Mouse (Mus musculus): ENCODE results near the gene Homer3. TPM values are rescaled to one million over a fixed set of nuclear protein-coding genes. Genes with fewer than 3 reads are reported as not detected.

Homer3 gene
- total RNA-seq (2021), result 10 to 100 TPM; 23.8 to 33.3 TPM
- long read RNA-seq, experiment 1, transcript Homer3-203 (10 exons, 2,445 nt), result major isoform, 13 of 34 reads
- long read RNA-seq, experiment 1, partial matches to known transcripts, result 9 of 34 reads
- long read RNA-seq, experiment 1, other reads (novel, unspliced or antisense), result 10 of 34 reads
- long read RNA-seq, experiment 2, transcript Homer3-203 (10 exons, 2,445 nt), result major isoform, 20 of 25 reads
- long read RNA-seq, experiment 2, partial matches to known transcripts, result 2 of 25 reads
- long read RNA-seq, experiment 2, other reads (novel, unspliced or antisense), result 2 of 25 reads

- peak; percentile 94 for DNase-seq
Measured at GRCm38 (mm10) chr8:70282603-70283135, at the start of gene Homer3. Homer3 (plus strand) TSS chr8:70282827.

DNA sequence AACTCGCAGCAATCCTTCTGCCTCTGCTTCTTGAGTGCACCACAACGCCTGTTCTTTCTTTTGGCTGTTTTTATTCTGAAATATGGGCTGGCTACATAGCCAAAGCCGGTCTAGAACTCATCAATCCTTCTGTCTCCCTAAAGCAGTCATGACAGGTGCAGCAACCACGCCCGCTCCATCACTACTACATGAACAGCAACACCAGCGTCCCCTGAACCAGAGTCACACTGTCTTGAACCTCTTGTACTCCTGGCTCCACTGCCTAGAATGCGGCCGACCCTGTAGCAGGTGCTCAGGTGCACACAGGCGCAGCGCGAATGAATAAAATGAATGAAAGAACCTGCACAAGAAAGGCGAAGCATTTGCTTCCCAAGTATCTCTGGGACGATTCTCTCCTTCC lies 49.0 kb upstream of the Homer3 start:
- DNase-seq, result no peak

GRCm38 (mm10) chr8:70234080-70234780 lies 48.4 kb upstream of the Homer3 start, which contains the start of the genes Sugp2 and Armc6:
Sugp2 (plus strand) TSS chr8:70234226.
Armc6 (minus strand) TSS chr8:70234466.
- DNase-seq, result peak; percentile 95

DNA sequence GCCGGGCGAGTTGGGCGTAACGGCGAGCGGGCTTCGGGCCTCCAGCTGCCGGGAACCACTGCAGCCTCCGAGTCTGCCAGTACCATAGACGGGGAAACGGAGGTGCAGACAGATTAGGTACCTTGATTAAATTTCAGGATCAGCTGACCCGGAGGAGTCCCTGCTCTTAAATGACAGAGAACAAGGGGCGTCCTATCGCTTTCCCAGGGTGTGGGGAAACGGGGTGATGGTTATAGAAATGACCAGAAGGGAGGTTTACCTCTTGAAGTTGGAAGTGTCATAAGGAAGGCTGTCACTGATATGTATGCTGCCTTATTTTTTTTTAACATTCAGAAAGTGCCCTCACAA lies 47.9 kb upstream of the Homer3 start:
- DNase-seq, result no peak

DNA sequence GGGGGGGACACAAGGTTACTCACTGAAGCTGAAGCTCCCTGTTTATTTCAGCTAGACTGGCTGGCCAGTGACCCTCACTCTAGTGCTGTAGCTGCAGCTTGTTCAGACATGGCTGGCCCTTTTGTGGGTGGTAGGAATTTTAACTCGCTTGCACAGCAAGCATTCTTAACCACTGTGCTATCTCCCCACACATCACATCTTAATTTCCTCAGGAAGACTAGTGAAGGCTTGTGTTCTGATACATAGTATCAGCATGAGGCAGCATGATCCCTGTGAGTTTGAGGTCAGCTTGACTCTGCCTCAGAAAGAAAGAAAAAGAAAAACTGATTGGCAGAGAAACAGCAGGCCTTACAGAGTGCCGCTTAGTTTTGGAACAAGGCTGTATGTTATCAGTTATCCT lies 44.8 kb upstream of the Homer3 start:
- no peak for DNase-seq

DNA sequence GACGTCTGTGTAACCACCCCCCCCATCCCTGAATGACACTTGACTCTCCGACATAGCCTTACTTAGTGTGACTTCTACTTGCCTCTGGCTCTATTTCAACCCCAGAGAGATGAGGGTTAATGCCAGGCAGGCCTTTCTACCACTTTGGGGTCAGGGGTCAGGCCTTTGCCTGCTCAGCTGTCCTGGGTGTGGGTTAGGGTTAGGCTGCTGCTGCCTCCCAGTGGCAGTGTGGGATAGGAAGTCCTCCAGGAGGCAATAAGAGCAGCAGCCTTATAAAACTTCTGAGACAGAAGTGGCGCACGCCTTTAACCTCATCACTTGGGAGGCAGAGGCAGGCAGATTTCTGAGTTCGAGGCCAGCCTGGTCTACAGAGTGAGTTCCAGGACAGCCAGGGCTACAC lies 42.0 kb upstream of the Homer3 start:
- DNase-seq, result no peak

GRCm38 (mm10) chr8:70246622-70247021 lies 36.0 kb upstream of the Homer3 start:
- DNase-seq, result peak; percentile 49

- no peak for DNase-seq
Measured at GRCm38 (mm10) chr8:70247841-70248240, 34.8 kb upstream of the Homer3 start.

GRCm38 (mm10) chr8:70254628-70255027 lies 28.0 kb upstream of the Homer3 start:
- no peak for DNase-seq

DNA sequence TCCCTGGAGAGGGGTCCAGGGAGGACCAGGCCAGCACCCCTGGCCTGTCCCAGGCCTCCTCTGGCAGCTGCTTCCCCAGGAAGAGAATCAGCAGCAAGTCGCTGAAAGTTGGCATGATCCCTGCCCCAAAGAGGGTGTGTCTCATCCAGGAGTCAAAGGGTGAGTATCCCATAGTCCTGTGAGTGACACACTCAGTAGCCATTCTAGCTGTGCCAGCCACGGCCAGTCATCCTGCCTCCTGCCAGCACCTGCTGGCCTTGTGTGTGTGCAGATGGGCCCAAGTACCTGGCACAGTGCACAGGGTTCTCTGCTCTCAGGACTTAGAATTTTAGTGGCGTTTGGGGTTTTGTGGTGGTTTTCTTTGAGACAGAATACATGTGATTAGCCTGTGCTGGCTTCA lies 25.2 kb upstream of the Homer3 start:
- DNase-seq, result no peak

GRCm38 (mm10) chr8:70258600-70258999 lies 24.0 kb upstream of the Homer3 start:
- DNase-seq, result no peak

GRCm38 (mm10) chr8:70259043-70259442 lies 23.6 kb upstream of the Homer3 start:
- no peak for DNase-seq

- DNase-seq, result no peak
Measured at GRCm38 (mm10) chr8:70267674-70268073, 15.0 kb upstream of the Homer3 start.

GRCm38 (mm10) chr8:70268311-70268710 lies 14.3 kb upstream of the Homer3 start:
- DNase-seq, result no peak

DNA sequence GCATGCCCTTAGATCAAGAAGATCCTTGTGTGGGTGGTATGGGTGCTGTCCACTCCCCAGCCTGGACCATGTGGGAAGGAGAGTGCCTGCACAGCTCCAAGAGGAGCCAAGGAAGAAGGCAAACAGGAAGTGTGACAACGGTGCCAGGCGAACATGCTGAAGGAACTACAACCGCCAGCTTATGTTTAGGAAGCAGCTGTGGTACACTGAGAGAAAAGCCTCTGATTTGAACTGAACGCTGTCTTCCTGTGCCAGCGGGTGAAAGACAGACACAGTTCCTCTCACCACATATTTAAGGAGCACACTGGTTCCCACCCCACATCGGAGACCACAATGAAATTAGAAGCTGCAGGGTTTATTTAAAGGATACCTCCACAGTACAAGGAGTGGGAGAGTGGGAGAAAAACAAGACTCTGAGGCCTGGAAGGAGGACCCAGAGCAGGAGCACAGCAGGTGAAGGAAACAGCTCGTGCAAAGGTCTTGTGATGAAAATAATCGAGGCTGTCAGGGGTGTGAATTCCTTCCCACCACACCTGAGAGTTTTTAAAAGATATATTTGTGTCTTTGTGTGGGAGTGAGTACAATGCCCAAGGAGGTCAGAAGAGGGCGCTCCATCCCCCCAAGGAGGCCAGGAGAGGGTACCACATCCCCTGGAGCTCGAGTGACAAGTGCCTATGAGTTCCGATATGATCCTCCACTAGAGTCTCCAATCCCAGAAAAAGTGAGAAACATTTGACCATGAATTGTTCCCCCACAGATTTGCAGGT lies 13.6 kb upstream of the Homer3 start:
- DNase-seq, result peak; percentile 42

GRCm38 (mm10) chr8:70272949-70273348 lies 9.7 kb upstream of the Homer3 start:
- DNase-seq, result peak; percentile 70

GRCm38 (mm10) chr8:70274350-70274749 lies 8.3 kb upstream of the Homer3 start:
- no peak for DNase-seq

GRCm38 (mm10) chr8:70276476-70276875 lies 6.2 kb upstream of the Homer3 start:
- DNase-seq, result no peak

GRCm38 (mm10) chr8:70278175-70278574 lies 4.5 kb upstream of the Homer3 start:
- no peak for DNase-seq

DNA sequence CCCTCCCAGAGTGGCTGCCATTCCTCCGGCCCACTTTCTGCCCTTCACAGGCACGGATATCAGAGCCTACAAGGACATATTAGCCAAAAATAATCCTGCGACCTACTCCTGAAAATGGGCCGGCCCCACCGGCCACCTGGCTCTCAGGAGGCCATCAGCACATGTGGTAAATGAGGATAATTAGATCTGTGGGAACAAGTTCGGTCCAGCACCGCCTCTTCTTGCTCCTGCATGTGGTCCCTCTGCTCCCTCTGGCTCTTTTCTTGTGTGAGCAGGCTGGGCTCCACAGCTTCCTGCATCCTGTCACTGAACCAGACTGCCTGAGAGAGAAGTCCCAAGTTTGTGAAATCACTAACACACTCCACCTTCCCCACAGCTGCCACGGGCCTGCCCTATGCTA lies 3.4 kb upstream of the Homer3 start:
- DNase-seq, result no peak

DNA sequence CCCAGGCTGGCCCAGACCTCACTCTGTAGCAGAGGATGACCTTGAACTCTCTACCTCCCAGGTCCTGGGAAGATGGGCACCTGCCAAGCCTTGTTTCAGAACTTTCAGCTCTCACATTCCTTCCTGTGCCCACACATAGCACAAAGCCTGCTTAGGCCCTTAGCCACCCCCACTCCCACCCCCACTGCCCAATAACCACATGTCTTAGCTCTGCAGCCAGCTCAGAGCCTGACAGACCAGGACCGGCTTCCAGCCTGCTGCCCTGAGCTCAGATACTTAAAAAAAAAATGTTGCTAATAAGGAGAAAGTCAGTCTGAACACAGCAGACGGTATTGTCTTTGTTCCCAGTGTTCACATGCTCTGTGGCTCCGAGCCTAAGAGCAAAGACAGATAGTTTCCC lies 1.6 kb upstream of the Homer3 start:
- DNase-seq, result no peak

GRCm38 (mm10) chr8:70283136-70284077 lies 780 bp downstream of the Homer3 start:
- peak; percentile 63 for DNase-seq
